Mouse (Mus musculus) stomach, embryonic 15.5 days (tissue): ENCODE measurements around the gene Zeb2. TPM values are rescaled to one million over a fixed set of nuclear protein-coding genes. Genes with fewer than 3 reads are reported as not detected.

Experiments
- ATAC-seq: fragments of 200-750 bp; cut with Nextera tagmentation; 2 replicates; pipeline ENCODE4 v1.8.0; 2017; ENCODE audit warnings: low read depth, moderate number of reproducible peaks, moderate TSS enrichment; ENCODE audit not compliant: insufficient read depth, low FRiP score
- H3K27ac ChIP-seq: fragments of 300-500 bp; sonication (generic); 2 replicates; pipeline ENCODE4 v1.5.1; 2015; ENCODE audit warnings: mild to moderate bottlenecking, inconsistent platforms
- H3K27me3 ChIP-seq: fragments of 300-500 bp; sonication (generic); replicated peaks from 2 replicates; pipeline ENCODE4 v1.6.1; 2015; ENCODE audit warnings: inconsistent platforms
- H3K36me3 ChIP-seq: fragments of 300-500 bp; sonication (generic); 2 replicates; pipeline ENCODE4 v1.6.1; 2015; ENCODE audit warnings: inconsistent platforms
- H3K4me1 ChIP-seq: fragments of 300-500 bp; sonication (generic); 2 replicates; pipeline ENCODE4 v1.6.1; 2015; ENCODE audit warnings: inconsistent platforms
- H3K4me2 ChIP-seq: fragments of 300-500 bp; sonication (generic); 2 replicates; pipeline ENCODE4 v1.6.1; 2015; ENCODE audit warnings: mild to moderate bottlenecking, inconsistent platforms
- H3K4me3 ChIP-seq: fragments of 300-500 bp; sonication (generic); replicated peaks from 2 replicates; pipeline ENCODE4 v1.5.1; 2015; ENCODE audit warnings: inconsistent platforms
- H3K9ac ChIP-seq: fragments of 300-500 bp; sonication (generic); 2 replicates; pipeline ENCODE4 v1.6.1; 2015; ENCODE audit warnings: inconsistent platforms
- H3K9me3 ChIP-seq: fragments of 300-500 bp; sonication (generic); 2 replicates; pipeline ENCODE4 v1.6.1; 2016; ENCODE audit warnings: inconsistent platforms
- WGBS: fragments of 180-500 bp; shearing (Covaris S2); methylation state at CpG from one replicate; pipeline ENCODE4 v1.1.7; 2015; 5-methylcytosine and 5-hydroxymethylcytosine counted together
- polyA plus RNA-seq: library from polyadenylated mRNA; unstranded; fragments of >200 nt; fragmentation: Nextera tagmentation; extraction: Ambion mirVana; gene quantifications from 2 replicates; pipeline ENCODE4 v1.2.1, GENCODE M21; 2015

Zeb2 gene
- polyA plus RNA-seq, 1 experiment from 2014 or later = 46.5 TPM

DNA sequence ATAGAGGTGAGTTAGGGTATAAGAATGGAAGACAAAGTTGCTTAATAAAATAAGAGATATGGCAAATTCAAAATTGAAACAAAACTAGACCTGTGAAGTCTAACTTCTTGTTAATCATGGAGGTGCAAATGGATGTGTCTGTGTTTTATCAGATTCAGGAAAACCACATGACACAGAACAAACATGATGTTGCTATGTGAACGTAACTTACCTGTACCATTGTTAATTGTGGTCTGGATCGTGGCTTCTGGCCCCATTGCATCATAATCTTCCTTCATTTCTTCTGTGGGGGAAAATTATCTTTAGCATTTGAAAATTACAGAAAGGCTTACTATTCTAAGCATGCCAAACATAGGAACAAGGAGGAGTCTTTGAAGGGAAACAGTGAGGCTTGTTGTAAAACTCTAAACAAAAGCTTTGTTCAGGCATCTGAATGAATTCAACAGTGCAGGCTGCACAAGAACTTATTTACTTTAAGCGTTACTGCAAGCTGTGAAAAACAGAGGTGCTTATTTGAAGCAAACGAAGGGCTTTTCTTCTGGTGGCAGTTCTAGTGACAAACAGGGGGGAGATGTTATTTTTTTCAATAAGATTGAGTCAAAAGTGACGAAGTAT is 99.9 kb downstream of the Zeb2 start:
- H3K27ac ChIP-seq = no peak overlapping the region; the same call in 1 of the 2 replicates
- H3K4me2 ChIP-seq = no peak overlapping the region
- WGBS = 70% methylated on average over 5 of the region's 5 CpGs
- no peaks in the 10 kb centered on the region for H3K4me1 ChIP-seq
- no peak overlapping the region for H3K4me3 ChIP-seq
- H3K36me3 ChIP-seq = no peaks in the 10 kb centered on the region
- H3K9me3 ChIP-seq = no peaks in the 10 kb centered on the region
- H3K27me3 ChIP-seq = no peaks in the 10 kb centered on the region
- no peak for ATAC-seq
- H3K9ac ChIP-seq = no peak overlapping the region

DNA sequence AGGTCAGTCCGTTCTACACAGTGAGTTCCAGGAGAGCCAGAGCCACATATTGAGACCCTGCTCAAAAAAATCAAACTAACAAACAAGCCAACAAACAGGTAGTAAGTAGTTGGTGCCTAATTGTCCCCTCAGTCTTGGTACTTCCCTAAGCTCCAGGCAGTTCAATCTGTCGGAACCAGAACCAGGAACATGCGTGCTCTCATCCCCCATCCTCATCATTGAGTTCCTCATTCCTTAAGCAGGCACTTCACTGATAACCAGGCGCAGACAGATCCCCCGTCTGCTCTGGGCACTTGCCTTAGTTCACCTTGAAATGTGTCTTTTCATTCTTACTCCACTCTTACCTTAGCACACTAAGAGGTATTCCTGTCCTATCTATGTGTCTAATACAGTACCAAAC is 103.9 kb downstream of the Zeb2 start:
- H3K4me2 ChIP-seq = no peak overlapping the region
- H3K36me3 ChIP-seq = no peaks in the 10 kb centered on the region
- no peak overlapping the region for H3K4me3 ChIP-seq
- H3K9ac ChIP-seq = no peak overlapping the region
- 79% methylated on average over 5 of the region's 5 CpGs for WGBS
- ATAC-seq = no peak
- H3K27ac ChIP-seq = no peak overlapping the region
- no peaks in the 10 kb centered on the region for H3K27me3 ChIP-seq
- H3K9me3 ChIP-seq = no peaks in the 10 kb centered on the region
- H3K4me1 ChIP-seq = no peaks in the 10 kb centered on the region

DNA sequence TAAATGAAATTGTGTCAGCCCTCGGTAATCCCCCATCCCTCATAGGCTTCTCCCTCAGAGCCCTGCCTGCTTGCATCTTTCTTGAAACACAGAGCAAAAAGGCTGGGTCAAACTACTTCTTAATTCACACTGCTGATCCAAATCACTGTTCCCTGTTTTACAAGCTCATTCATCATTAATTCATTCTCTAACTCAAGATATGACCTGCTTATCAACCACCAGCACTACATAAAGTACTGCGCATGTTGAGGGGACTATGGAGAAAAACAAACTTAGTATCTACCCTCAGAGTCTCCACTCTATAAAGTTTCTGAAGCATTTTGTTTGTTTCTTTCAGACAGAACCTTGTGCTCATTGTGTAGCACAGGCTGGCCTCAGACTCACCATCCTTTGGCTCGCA is 104.5 kb downstream of the Zeb2 start:
- Histone ChIP-seq H3K27me3 (no peaks in the 10 kb centered on the region), H3K27ac (no peak overlapping the region), H3K4me2 (no peak overlapping the region), H3K9me3 (no peaks in the 10 kb centered on the region), H3K4me3 (no peak overlapping the region), H3K36me3 (no peaks in the 10 kb centered on the region), H3K9ac (no peak overlapping the region), H3K4me1 (no peaks in the 10 kb centered on the region)
- 87% methylated on average over 3 of the region's 3 CpGs for WGBS
- ATAC-seq = no peak

DNA sequence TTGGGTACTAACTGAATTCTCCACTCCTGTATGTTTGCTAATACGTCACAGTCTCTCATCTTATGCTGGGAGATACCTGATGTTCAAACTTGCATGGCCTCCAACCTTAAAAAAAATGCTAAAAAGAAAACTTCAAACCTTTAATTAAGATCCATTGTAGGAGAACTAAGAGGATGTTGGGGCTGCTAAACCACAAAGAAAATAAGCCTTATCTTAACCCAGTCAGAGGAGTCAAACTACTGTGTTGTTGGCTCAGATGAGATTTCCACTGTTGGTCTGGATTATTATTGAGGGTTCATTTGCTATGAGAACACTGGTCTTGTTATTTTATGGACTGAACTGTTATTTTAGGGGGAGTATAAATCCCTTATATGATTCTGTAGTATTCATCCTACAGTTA is 106.5 kb downstream of the Zeb2 start:
- H3K4me2 ChIP-seq = no peak overlapping the region
- no peaks in the 10 kb centered on the region for H3K36me3 ChIP-seq
- no peaks in the 10 kb centered on the region for H3K4me1 ChIP-seq
- no peak for ATAC-seq
- H3K27me3 ChIP-seq = no peaks in the 10 kb centered on the region
- H3K27ac ChIP-seq = no peak overlapping the region
- H3K4me3 ChIP-seq = no peak overlapping the region
- H3K9me3 ChIP-seq = no peaks in the 10 kb centered on the region
- H3K9ac ChIP-seq = no peak overlapping the region
- WGBS = 90% methylated on average over 1 of the region's 1 CpGs

DNA sequence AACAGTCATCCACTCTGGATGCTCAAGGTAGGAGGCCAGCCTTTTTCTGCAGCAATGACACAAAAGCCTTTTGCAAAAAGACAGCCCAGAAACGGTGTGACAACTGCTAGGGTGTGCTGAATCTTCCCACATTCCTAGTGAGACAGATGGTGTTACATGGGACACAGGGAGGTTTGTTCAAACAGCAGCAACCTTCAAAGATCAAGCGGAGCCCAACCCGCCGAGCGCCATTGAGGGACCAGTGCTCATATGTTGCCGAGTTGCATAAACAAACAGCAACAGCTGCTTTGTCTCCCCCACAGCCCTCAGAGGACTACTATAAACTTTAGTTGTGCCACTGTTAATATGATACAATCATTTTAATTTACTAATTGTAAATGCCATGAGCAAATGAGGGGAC is 117.3 kb downstream of the Zeb2 start:
- 37% methylated on average over 6 of the region's 6 CpGs for WGBS
- peaks cover 14% of the 10 kb centered on the region; the same call in 1 of the 2 replicates for H3K36me3 ChIP-seq
- no peaks in the 10 kb centered on the region for H3K4me1 ChIP-seq
- no peaks in the 10 kb centered on the region for H3K27me3 ChIP-seq
- no peak overlapping the region for H3K4me2 ChIP-seq
- no peak overlapping the region for H3K4me3 ChIP-seq
- H3K9ac ChIP-seq = no peak overlapping the region
- H3K9me3 ChIP-seq = no peaks in the 10 kb centered on the region
- no peak overlapping the region for H3K27ac ChIP-seq
- no peak for ATAC-seq

DNA sequence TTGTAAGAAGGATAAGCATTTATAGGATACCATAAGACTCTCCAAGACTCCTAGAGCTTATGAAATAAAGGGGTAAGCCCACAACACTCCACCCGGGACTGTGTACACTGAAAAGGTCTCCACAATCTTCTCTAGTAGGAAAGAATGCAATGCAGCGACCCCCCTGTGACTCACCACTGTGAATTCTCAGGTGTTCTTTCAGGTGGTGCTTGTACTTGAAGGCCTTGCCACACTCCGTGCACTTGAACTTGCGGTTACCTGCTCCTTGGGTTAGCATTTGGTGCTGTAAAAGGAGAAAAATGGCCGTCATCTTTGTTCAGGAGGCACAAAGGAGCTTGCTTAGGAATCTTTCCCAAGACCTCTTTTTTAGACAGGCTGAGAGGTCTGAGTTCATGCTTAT is 118.5 kb downstream of the Zeb2 start:
- H3K9me3 ChIP-seq = no peaks in the 10 kb centered on the region

DNA sequence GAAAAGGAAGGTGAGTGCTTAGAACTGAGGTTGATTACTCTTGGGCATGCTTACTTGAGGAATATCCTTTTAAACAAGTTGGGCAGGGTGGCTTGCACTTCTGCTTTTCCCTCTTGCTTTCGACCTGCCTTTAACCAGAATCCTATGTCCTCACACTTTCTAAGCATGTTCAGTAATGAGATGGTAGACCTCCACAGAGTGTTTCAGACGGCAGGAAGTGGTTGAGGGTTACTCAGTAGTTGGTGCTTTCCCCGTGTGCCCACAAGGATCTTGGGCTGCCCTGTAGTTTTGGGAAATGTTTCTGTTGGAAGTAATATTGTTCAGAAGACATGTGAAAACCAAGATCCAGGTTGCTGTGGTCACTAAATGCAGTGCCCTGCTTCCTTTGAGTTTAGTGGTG is 135.5 kb downstream of the Zeb2 start:
- 80% methylated on average over 3 of the region's 3 CpGs for WGBS
- H3K27ac ChIP-seq = no peak overlapping the region
- ATAC-seq = no peak
- no peak overlapping the region for H3K9ac ChIP-seq
- H3K4me3 ChIP-seq = no peak overlapping the region
- H3K27me3 ChIP-seq = no peaks in the 10 kb centered on the region
- H3K36me3 ChIP-seq = no peaks in the 10 kb centered on the region
- peaks cover 18% of the 10 kb centered on the region for H3K4me1 ChIP-seq
- H3K9me3 ChIP-seq = no peaks in the 10 kb centered on the region
- no peak overlapping the region for H3K4me2 ChIP-seq

More for the DNA sequence above, 118.5 kb downstream of the Zeb2 start:
- Histone ChIP-seq H3K4me2 (no peak overlapping the region), H3K36me3 (peaks cover 14% of the 10 kb centered on the region; the same call in 1 of the 2 replicates), H3K27ac (no peak overlapping the region), H3K9ac (no peak overlapping the region), H3K4me3 (no peak overlapping the region), H3K27me3 (no peaks in the 10 kb centered on the region), H3K4me1 (no peaks in the 10 kb centered on the region)
- ATAC-seq = no peak
- 94% methylated on average over 5 of the region's 5 CpGs for WGBS

DNA sequence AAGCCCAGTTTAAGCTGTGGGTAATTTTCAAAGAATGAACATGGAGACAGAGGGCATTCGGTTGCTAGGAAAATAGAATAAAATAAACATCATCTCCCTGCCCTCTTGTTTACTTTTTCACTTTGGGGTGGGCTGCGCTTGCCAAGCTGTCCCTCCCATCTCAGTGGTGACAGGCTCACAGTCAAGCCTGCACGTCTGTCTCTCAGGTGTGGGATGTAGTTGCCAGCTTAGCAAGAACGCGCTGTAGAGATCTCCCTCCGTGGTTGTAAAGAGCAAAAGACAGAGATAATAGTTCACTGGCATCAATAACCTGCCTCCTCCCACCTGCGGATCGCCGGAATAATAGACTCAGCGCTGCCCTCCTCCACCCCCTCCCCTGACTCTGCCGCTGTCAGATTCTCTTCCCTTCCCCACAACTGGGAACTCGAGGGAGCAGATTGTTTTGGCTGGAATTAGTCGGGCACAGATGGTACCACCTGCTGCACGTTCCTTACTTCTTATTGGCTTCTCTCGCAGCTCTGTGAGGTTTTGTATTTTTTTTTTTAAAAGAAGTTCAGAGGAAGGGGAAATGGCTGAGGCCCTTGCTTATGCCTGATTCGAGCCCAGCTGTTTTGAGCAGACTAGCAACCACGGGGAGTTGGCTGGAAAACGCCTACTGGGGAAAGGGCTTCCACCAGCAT is 138.0 kb downstream of the Zeb2 start:
- 5% methylated on average over 18 of the region's 18 CpGs for WGBS
- Histone ChIP-seq H3K27ac (0 out of 2 replicates have a peak overlapping the region, but pooled peaks have one; percentile 1), H3K27me3 (no peaks in the 10 kb centered on the region), H3K4me1 (peaks cover 18% of the 10 kb centered on the region), H3K4me3 (peak overlapping the region; percentile 23), H3K36me3 (no peaks in the 10 kb centered on the region), H3K9me3 (no peaks in the 10 kb centered on the region), H3K4me2 (peak overlapping the region; percentile 58), H3K9ac (no peak overlapping the region)
- ATAC-seq = no peak; the same call in 1 of the 2 replicates

DNA sequence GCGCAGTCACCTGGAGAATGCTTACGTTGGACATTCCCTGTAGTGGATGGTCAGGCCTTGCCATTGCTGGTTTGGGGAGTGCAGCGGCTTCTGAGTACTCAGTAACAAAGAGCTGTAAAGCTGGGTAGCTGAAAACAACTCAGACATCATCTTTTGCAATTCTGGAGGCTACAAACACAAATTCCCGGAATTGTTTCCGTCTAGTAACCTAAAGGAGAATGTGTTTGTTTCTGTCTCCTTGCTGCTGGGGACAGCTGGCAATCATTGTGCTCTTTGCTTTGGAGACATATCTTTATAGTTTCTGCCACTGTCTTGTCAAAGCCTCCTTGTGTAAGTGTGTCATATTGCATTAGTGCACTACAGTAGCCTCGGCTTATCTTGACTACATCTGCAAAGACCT is 139.2 kb downstream of the Zeb2 start:
- Histone ChIP-seq H3K27ac (no peak overlapping the region), H3K27me3 (no peaks in the 10 kb centered on the region), H3K4me1 (peaks cover 18% of the 10 kb centered on the region), H3K9ac (no peak overlapping the region), H3K4me2 (no peak overlapping the region), H3K4me3 (no peak overlapping the region), H3K9me3 (no peaks in the 10 kb centered on the region), H3K36me3 (no peaks in the 10 kb centered on the region)
- ATAC-seq = no peak
- 79% methylated on average over 6 of the region's 6 CpGs for WGBS

DNA sequence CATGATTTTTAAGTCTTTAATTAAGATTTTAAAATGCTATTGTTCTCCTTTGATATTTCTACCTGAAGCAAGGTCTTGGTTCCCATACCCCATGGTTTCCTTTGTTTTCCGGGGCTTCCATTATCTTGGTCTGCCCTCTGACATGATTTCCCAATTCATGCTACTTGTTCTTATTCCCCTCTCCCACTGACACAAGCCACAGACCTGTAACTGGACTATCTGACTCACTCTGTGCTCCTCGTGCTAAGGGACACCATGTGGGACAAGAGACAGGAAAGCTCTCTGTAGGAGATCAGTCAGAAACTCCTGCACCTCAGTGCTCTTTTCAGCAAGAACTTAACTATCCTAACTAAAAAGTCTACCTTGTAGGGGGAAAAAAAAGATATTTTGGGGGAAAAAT is 139.6 kb downstream of the Zeb2 start:
- Histone ChIP-seq H3K9me3 (no peaks in the 10 kb centered on the region), H3K9ac (no peak overlapping the region), H3K27ac (no peak overlapping the region), H3K4me1 (peaks cover 18% of the 10 kb centered on the region), H3K27me3 (no peaks in the 10 kb centered on the region), H3K36me3 (no peaks in the 10 kb centered on the region), H3K4me3 (no peak overlapping the region), H3K4me2 (no peak overlapping the region)
- no peak for ATAC-seq
- WGBS = 70% methylated on average over 2 of the region's 2 CpGs

DNA sequence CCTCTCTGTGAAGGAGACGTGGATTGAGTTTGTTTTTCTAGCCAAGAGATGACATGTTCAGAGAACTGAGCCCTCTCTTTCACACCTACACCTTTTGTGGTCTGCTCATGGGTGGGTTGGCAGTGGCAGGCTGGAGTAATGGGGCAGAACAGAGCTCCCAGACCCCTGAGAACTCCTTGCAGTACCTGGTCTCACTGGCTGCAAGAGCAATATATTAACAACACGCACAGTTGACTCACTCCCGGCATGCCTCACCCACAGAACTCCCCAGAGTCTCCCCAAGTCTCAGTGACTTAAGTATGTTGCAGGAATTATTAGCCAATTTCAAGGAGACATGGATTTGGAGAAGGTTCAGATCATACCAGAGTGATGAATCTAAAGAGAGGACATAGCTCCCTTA is 140.1 kb downstream of the Zeb2 start:
- Histone ChIP-seq H3K27me3 (no peaks in the 10 kb centered on the region), H3K4me3 (no peak overlapping the region), H3K4me2 (no peak overlapping the region), H3K4me1 (peaks cover 18% of the 10 kb centered on the region), H3K9me3 (no peaks in the 10 kb centered on the region), H3K27ac (no peak overlapping the region), H3K36me3 (no peaks in the 10 kb centered on the region), H3K9ac (no peak overlapping the region)
- no peak for ATAC-seq
- WGBS = 57% methylated on average over 3 of the region's 3 CpGs

DNA sequence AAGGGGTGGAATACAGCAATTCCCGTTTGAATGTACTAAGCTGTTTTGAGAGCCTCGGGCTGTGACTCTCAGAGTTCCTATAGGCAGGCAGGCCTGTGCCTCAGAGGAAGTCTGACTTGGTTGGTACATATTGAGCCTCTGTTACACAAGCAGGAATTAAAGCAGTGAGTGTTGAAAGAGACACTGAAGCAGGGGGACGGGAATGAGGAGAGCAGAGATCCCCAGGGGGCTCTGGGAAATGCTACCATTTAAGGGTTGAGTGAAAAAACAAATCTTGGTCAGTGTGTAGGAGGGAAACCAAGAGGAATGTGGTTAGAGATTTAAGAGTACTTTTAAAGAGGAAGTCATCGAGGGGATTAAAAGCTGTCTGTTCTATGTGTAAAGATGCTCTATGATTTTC is 140.7 kb downstream of the Zeb2 start:
- Histone ChIP-seq H3K27me3 (no peaks in the 10 kb centered on the region), H3K4me3 (no peak overlapping the region), H3K9me3 (no peaks in the 10 kb centered on the region), H3K9ac (no peak overlapping the region), H3K4me2 (no peak overlapping the region), H3K27ac (no peak overlapping the region), H3K4me1 (peaks cover 18% of the 10 kb centered on the region), H3K36me3 (no peaks in the 10 kb centered on the region)
- ATAC-seq = no peak
- 33% methylated on average over 4 of the region's 4 CpGs for WGBS
